14 mouse cellular contexts compared by ENCODE assay signal in genomic region chr5:111630313-111630844, GRCm38 (mm10).
DNase-seq lines count a peak whose midpoint lies in the region; ATAC-seq and TF ChIP-seq lines count a peak whose summit lies in the region.
"Had no signal": no experiment of that assay in that cellular context is flagged by ENCODE, and none has a peak within 500 bp of the region (broad histone marks: within the 10 kb centered on the region; RNA-seq: fewer than 3 reads in every experiment).

No protein-coding gene starts in this region.

- 94% methylated on average over 3 of the region's 3 CpGs for WGBS in forebrain, embryonic 10.5 days
- 95% methylated on average over 3 of the region's 3 CpGs for WGBS in forebrain, postnatal 0 days
- WGBS in forebrain, embryonic 13.5 days = 90% methylated on average over 3 of the region's 3 CpGs
- WGBS in limb, embryonic 13.5 days = 98% methylated on average over 3 of the region's 3 CpGs

- no peak for TF ChIP-seq CTCF in forebrain, postnatal 0 days (IDR thresholded peaks at IDR 0.05; ENCODE audit: low read depth)
- TF ChIP-seq CTCF in G1E (IDR thresholded peaks at IDR 0.05; ENCODE audit: low read depth, low read length) = no peak

- no peak for DNase-seq in forebrain, embryonic 10.5 days (ENCODE audit: extremely low spot score, low spot score)
- DNase-seq in forebrain, postnatal 0 days = no peak
- DNase-seq in G1E (ENCODE audit: low spot score) = no peak
- no peak for DNase-seq in right cerebral cortex, adult 2 months (ENCODE audit: low spot score in 2 of 2)
- no peak for DNase-seq in cerebellum, adult 9-10 months
- no peak for DNase-seq in adrenal gland, adult (ENCODE audit: inconsistent age in 2 of 2, low spot score in 1 of 2)
- DNase-seq: embryo, embryonic 11 days; lung, postnatal 10 days; right cerebral cortex, postnatal 14 days had no signal

- peak overlapping the region; percentile 92 for H3K27ac ChIP-seq in forebrain, embryonic 10.5 days
- H3K27ac ChIP-seq in forebrain, postnatal 0 days (ENCODE audit: low read depth, low read length) = no peak overlapping the region
- H3K27ac ChIP-seq in forebrain, embryonic 13.5 days = no peak overlapping the region
- H3K27ac ChIP-seq in limb, embryonic 13.5 days = no peak overlapping the region

- peaks cover 29% of the 10 kb centered on the region; the same call in 1 of the 2 replicates for H3K27me3 ChIP-seq in forebrain, embryonic 10.5 days (ENCODE audit: poor library complexity, severe bottlenecking)
- H3K27me3 ChIP-seq in forebrain, postnatal 0 days (ENCODE audit: insufficient read depth, low read length) = no peaks in the 10 kb centered on the region; the same call in 1 of the 2 replicates
- peaks cover 3% of the 10 kb centered on the region; the same call in 1 of the 2 replicates for H3K27me3 ChIP-seq in G1E (ENCODE audit: insufficient read depth, low read length)
- no peaks in the 10 kb centered on the region for H3K27me3 ChIP-seq in forebrain, embryonic 13.5 days
- peaks cover 10% of the 10 kb centered on the region; the same call in 1 of the 2 replicates for H3K27me3 ChIP-seq in limb, embryonic 13.5 days
- H3K27me3 ChIP-seq: limb, embryonic 15.5 days had no signal

- H3K9ac ChIP-seq in forebrain, postnatal 0 days = no peak overlapping the region
- H3K9ac ChIP-seq in forebrain, embryonic 13.5 days = no peak overlapping the region
- no peak overlapping the region for H3K9ac ChIP-seq in limb, embryonic 13.5 days
- H3K9ac ChIP-seq: limb, embryonic 15.5 days had no signal

- H3K4me2 ChIP-seq in forebrain, postnatal 0 days (ENCODE audit: low read depth) = no peak overlapping the region
- no peak overlapping the region for H3K4me2 ChIP-seq in forebrain, embryonic 13.5 days
- no peak overlapping the region for H3K4me2 ChIP-seq in limb, embryonic 13.5 days (replicated peaks)
- H3K4me2 ChIP-seq: limb, embryonic 15.5 days had no signal

- H3K9me3 ChIP-seq in forebrain, embryonic 10.5 days = peaks cover 30% of the 10 kb centered on the region
- no peaks in the 10 kb centered on the region for H3K9me3 ChIP-seq in forebrain, postnatal 0 days (ENCODE audit: low read length)
- H3K9me3 ChIP-seq in G1E (replicated peaks) = peaks cover 96% of the 10 kb centered on the region
- peaks cover 4% of the 10 kb centered on the region for H3K9me3 ChIP-seq in forebrain, embryonic 13.5 days (replicated peaks)
- peaks cover 13% of the 10 kb centered on the region; the same call in 1 of the 2 replicates for H3K9me3 ChIP-seq in limb, embryonic 13.5 days
- H3K9me3 ChIP-seq: limb, embryonic 15.5 days had no signal

- no peak overlapping the region for H3K4me3 ChIP-seq in forebrain, embryonic 10.5 days
- H3K4me3 ChIP-seq in forebrain, postnatal 0 days (ENCODE audit: low read depth, low read length) = no peak overlapping the region
- H3K4me3 ChIP-seq in G1E (ENCODE audit: low read depth, low read length) = peak overlapping the region; percentile 24
- H3K4me3 ChIP-seq in forebrain, embryonic 13.5 days = no peak overlapping the region
- no peak overlapping the region for H3K4me3 ChIP-seq in limb, embryonic 13.5 days
- H3K4me3 ChIP-seq: limb, embryonic 15.5 days; myocyte had no signal

- no peak for ATAC-seq in forebrain, postnatal 0 days
- no peak for ATAC-seq in G1E (ENCODE audit: extremely low read depth, insufficient number of reproducible peaks, low FRiP score, poor library complexity, severe bottlenecking)
- 0 out of 2 replicates have a peak, but pooled peaks have one; percentile 39 for ATAC-seq in forebrain, embryonic 13.5 days
- ATAC-seq in limb, embryonic 13.5 days (ENCODE audit: low FRiP score, low read depth) = 0 out of 2 replicates have a peak, but pooled peaks have one; percentile 12

- H3K4me1 ChIP-seq in forebrain, embryonic 10.5 days = peaks cover 61% of the 10 kb centered on the region
- 0 out of 2 replicates have a peak, but pooled peaks cover 3% of the 10 kb centered on the region for H3K4me1 ChIP-seq in forebrain, postnatal 0 days (ENCODE audit: insufficient read depth)
- no peaks in the 10 kb centered on the region; the same call in 1 of the 2 replicates for H3K4me1 ChIP-seq in G1E (ENCODE audit: insufficient read depth, low read depth, low read length)
- peaks cover 39% of the 10 kb centered on the region for H3K4me1 ChIP-seq in forebrain, embryonic 13.5 days
- peaks cover 16% of the 10 kb centered on the region for H3K4me1 ChIP-seq in limb, embryonic 13.5 days

- peaks cover 7% of the 10 kb centered on the region; the same call in 1 of the 2 replicates for H3K36me3 ChIP-seq in forebrain, embryonic 10.5 days (replicated peaks)
- no peaks in the 10 kb centered on the region for H3K36me3 ChIP-seq in forebrain, postnatal 0 days (ENCODE audit: insufficient read depth)
- no peaks in the 10 kb centered on the region for H3K36me3 ChIP-seq in G1E (replicated peaks)
- H3K36me3 ChIP-seq in forebrain, embryonic 13.5 days (ENCODE audit: poor library complexity, severe bottlenecking) = no peaks in the 10 kb centered on the region
- no peaks in the 10 kb centered on the region for H3K36me3 ChIP-seq in limb, embryonic 13.5 days
- H3K36me3 ChIP-seq: heart, embryonic 10.5 days; limb, embryonic 15.5 days had no signal

Comparison
In these comparisons a context has a peak if more than half of its experiments do, and no peak if none do; other contexts are left out.
1. ATAC-seq: peak in forebrain, embryonic 13.5 days (single experiment) and limb, embryonic 13.5 days (single experiment); none in forebrain, postnatal 0 days (single experiment) and G1E (single experiment).